Mouse (Mus musculus) CH12F3 (cell line): ENCODE data around the gene Asb3.
"Not testable (repeated sequence)": the region's sequence is repeated elsewhere in the genome, so short reads cannot be mapped to it uniquely, and the experiment has no call there.

ENCODE experiments used
- in situ Hi-C: fragments of 300-500 bp; cut with MboI; formaldehyde crosslinking; loops from 2 replicates; pipeline ENCODE4 v1.14.3; 2020; ENCODE audit warnings: low sequenced_read_pairs

Asb3 gene

GRCm38 (mm10) chr11:31000028-31000427, 114.8 kb downstream of the Asb3 start:
- in situ Hi-C loops, result no loop called here

- in situ Hi-C loops, result no loop called here
Measured at GRCm38 (mm10) chr11:31001169-31001908, 116.1 kb downstream of the Asb3 start.

- in situ Hi-C loops, result not testable (repeated sequence)
Measured at GRCm38 (mm10) chr11:31009668-31010067, 124.5 kb downstream of the Asb3 start.

- in situ Hi-C loops, result not testable (repeated sequence)
Measured at GRCm38 (mm10) chr11:31017466-31017865, 132.2 kb downstream of the Asb3 start.

GRCm38 (mm10) chr11:31034958-31035357, 149.7 kb downstream of the Asb3 start:
- in situ Hi-C loops, result no loop called here

GRCm38 (mm10) chr11:31089973-31090372, 204.8 kb downstream of the Asb3 start:
- in situ Hi-C loops, result no loop called here

GRCm38 (mm10) chr11:31090478-31090978, 205.3 kb downstream of the Asb3 start:
- in situ Hi-C loops, result no loop called here

- in situ Hi-C loops, result not testable (repeated sequence)
Measured at GRCm38 (mm10) chr11:31099519-31099918, 214.3 kb downstream of the Asb3 start.

- in situ Hi-C loops, result no loop called here
Measured at GRCm38 (mm10) chr11:31102188-31102587, 217.0 kb downstream of the Asb3 start.

GRCm38 (mm10) chr11:31105364-31105763, 220.1 kb downstream of the Asb3 start:
- in situ Hi-C loops, result no loop called here

- in situ Hi-C loops, result not testable (repeated sequence)
Measured at GRCm38 (mm10) chr11:31126964-31127363, 241.7 kb downstream of the Asb3 start.

GRCm38 (mm10) chr11:31133726-31134125, 248.5 kb downstream of the Asb3 start:
- in situ Hi-C loops, result not testable (repeated sequence)

- in situ Hi-C loops, result not testable (repeated sequence)
Measured at GRCm38 (mm10) chr11:31134824-31135223, 249.6 kb downstream of the Asb3 start.

GRCm38 (mm10) chr11:31138394-31138793, 253.2 kb downstream of the Asb3 start:
- in situ Hi-C loops, result not testable (repeated sequence)
